Mouse (Mus musculus) liver, adult 2 months (tissue): ENCODE data around the gene Mfsd12.

Experiments used
- CTCF ChIP-seq: fragments of 200-500 bp; IDR thresholded peaks from 2 replicates; pipeline ENCODE4 v1.5.1; 2011; ENCODE audit warnings: low read depth, low read length, control low read depth
- POLR2A ChIP-seq: fragments of 200-500 bp; IDR thresholded peaks from 2 replicates; pipeline ENCODE4 v1.6.1; 2011; ENCODE audit warnings: low read length, control low read depth; ENCODE audit not compliant: insufficient read depth; ENCODE audit errors: extremely low read depth

DNA sequence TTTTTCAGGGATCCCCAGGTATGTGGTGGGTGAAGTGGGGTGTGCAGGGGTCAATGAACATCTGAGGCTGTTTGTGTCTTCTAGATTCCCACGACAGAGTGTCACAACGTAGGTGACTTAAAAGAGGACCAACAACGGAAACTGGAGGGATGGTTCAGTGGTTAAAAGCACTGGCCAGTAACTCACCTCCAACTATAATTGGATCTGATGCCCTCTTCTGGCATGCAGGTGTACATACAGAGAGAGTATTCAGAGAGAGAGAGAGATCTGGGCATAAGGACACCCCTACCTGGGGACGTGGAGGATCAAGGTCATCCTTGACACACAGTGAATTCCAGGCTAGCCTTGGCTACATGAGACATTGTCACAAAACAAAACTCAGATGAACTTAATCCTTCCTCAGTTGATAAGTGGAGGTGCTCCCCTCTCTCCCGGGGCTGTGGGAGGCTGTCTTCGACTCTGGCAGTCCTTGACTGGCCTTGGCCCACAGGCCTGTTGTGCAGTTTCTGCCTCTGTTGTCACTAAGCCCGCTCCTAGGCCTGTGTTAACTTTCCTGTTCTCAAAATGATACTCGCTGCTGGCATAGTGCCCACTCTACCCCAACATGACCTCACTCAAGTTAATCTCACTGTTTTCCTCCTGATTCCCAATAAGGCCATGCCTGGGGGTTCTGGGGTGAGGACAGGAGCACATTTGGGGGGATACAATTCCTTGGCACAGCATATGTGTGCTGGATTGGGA lies 12.7 kb upstream of the Mfsd12 start:
- TF ChIP-seq POLR2A (no peak), CTCF (no peak)
